Mouse (Mus musculus) embryonic facial prominence, embryonic 11.5 days (tissue): ENCODE results near the gene Cd200r3. TPM values are rescaled to one million over a fixed set of nuclear protein-coding genes. Genes with fewer than 3 reads are reported as not detected.

Source experiments
- ATAC-seq: fragments of 200-750 bp; cut with Nextera tagmentation; replicated peaks from 2 replicates; pipeline ENCODE4 v1.8.0; 2017; ENCODE audit warnings: low read depth; ENCODE audit not compliant: insufficient number of reproducible peaks, low FRiP score, low TSS enrichment
- DNase-seq: peaks from one replicate; pipeline ENCODE4 v3.0.0-alpha.2; 2015; ENCODE audit warnings: low spot score
- H3K27ac ChIP-seq: fragments of 300-500 bp; sonication (generic); replicated peaks from 2 replicates; pipeline ENCODE4 v1.5.1; 2014; ENCODE audit warnings: mild to moderate bottlenecking, low read depth, low read length, control low read depth
- H3K27me3 ChIP-seq: fragments of 300-500 bp; sonication (generic); 2 replicates; pipeline ENCODE4 v1.6.1; 2014; ENCODE audit warnings: mild to moderate bottlenecking, low read length, moderate library complexity, mixed read lengths; ENCODE audit not compliant: control insufficient read depth, insufficient read depth
- H3K36me3 ChIP-seq: fragments of 300-500 bp; sonication (generic); replicated peaks from 2 replicates; pipeline ENCODE4 v1.6.1; 2014; ENCODE audit warnings: low read depth, mild to moderate bottlenecking, low read length, moderate library complexity, mixed read lengths; ENCODE audit not compliant: control insufficient read depth, insufficient read depth
- H3K4me1 ChIP-seq: fragments of 300-500 bp; sonication (generic); 2 replicates; pipeline ENCODE4 v1.6.1; 2014; ENCODE audit warnings: low read length, mixed read lengths; ENCODE audit not compliant: control insufficient read depth, insufficient read depth
- H3K4me2 ChIP-seq: fragments of 300-500 bp; sonication (generic); 2 replicates; pipeline ENCODE4 v1.6.1; 2014; ENCODE audit warnings: low read depth, mild to moderate bottlenecking, control low read depth, low read length, moderate library complexity
- H3K4me3 ChIP-seq: fragments of 300-500 bp; sonication (generic); 2 replicates; pipeline ENCODE4 v1.5.1; 2014; ENCODE audit warnings: low read depth, low read length, control low read depth
- H3K9ac ChIP-seq: fragments of 300-500 bp; sonication (generic); replicated peaks from 2 replicates; pipeline ENCODE4 v1.6.1; 2014; ENCODE audit warnings: mild to moderate bottlenecking, control low read depth, low read length
- H3K9me3 ChIP-seq: fragments of 300-500 bp; sonication (generic); replicated peaks from 2 replicates; pipeline ENCODE4 v1.6.1; 2016; ENCODE audit warnings: mild to moderate bottlenecking, low read length, inconsistent platforms, mixed read lengths; ENCODE audit not compliant: control insufficient read depth
- WGBS: fragments of 180-500 bp; shearing (Covaris S2); extraction: QIAGEN DNeasy Blood & Tissue Kit; methylation state at CpG from one replicate; pipeline ENCODE4 v1.1.7; 2014; 5-methylcytosine and 5-hydroxymethylcytosine counted together
- polyA plus RNA-seq: library from polyadenylated mRNA; unstranded; fragments of >200 nt; fragmentation: Nextera tagmentation; extraction: Ambion mirVana; gene quantifications from 2 replicates; pipeline ENCODE4 v1.2.1, GENCODE M21; 2014

Cd200r3 gene
- polyA plus RNA-seq, 1 experiment from 2014 or later, result not detected

DNA sequence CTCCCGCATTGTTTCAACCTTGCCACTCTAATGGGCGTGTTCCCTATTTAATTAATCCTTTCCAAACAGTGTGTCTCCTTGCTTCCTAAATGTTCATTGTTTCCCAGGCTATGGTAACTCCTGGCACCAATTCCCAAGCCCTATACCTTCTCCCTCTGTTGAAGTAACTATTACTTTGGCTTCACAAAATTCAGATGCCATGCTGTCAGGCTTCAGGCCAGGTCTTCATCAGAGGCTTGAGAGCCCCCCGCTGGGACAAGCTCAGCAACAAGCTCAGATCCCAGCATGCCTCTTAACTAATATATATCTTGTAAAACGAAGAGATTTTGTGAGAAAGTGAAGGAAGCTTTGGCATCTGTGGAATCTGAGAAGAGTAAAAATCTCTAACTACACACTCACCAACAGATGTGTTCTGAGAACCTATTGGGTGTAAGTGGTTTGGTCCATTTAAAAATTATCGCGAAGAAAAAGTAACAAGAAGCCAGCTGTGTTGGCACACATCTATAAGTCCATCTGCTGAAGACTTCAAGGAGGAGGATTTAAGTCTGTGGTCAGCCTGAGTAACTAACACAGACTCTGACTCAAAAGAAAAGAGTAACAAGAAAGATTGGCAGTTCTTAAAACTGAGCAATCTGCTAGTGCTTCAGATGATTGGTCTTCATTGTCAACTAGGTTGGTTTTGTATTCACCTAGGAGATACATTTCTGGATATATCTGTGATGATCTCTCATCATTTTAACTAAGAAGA is 50.9 kb downstream of the Cd200r3 start:
- Histone ChIP-seq H3K27me3 (no peaks in the 10 kb centered on the region), H3K9me3 (no peaks in the 10 kb centered on the region), H3K9ac (no peak overlapping the region), H3K4me2 (no peak overlapping the region), H3K4me3 (no peak overlapping the region), H3K4me1 (no peaks in the 10 kb centered on the region), H3K27ac (no peak overlapping the region), H3K36me3 (no peaks in the 10 kb centered on the region)
- ATAC-seq (no peak), DNase-seq (no peak)
- WGBS, result 77% methylated on average over 6 of the region's 6 CpGs

DNA sequence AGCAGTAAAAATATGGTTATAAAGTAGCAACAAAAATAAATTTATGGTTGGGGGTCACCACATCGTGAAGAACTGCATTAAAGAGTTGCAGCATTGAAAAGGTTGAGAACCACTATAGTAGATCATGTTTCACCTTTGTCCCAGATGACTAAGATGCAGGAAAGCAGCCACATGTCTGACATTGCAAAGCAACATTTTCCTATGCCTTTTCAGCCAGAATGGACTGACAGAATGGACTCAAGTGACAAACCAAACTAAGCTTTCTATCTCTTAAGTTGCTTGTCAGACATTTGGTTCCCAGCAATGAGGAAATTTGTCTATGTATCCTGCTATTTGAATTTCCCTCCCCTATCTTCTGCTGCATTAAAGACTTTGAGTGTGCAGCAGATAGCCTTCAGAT is 51.6 kb downstream of the Cd200r3 start:
- Histone ChIP-seq H3K36me3 (no peaks in the 10 kb centered on the region), H3K9ac (no peak overlapping the region), H3K4me3 (no peak overlapping the region), H3K27ac (no peak overlapping the region), H3K27me3 (no peaks in the 10 kb centered on the region), H3K4me2 (no peak overlapping the region), H3K9me3 (no peaks in the 10 kb centered on the region), H3K4me1 (no peaks in the 10 kb centered on the region)
- WGBS, result 64% methylated on average over 1 of the region's 1 CpGs
- ATAC-seq, result no peak
- no peak for DNase-seq

DNA sequence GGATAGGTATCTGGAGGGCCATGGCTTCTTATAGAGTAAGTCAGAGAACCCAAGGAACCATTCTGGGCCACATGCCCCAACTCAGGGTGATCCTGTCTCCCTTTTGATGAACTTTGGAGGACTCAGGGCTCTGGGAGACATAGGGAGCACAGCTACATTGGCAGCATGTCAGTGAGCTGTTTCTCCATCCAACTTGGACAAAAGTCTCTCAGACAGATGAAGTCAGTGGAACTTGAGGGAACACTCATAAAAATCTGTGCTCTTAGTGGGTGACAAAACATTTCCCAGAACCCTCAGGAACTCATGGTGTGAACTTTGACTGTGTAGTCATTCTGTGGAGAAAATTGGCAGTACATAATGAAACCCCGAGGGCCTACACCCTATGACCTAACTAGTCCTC is 53.2 kb downstream of the Cd200r3 start:
- Histone ChIP-seq H3K4me2 (no peak overlapping the region), H3K36me3 (no peaks in the 10 kb centered on the region), H3K4me3 (no peak overlapping the region), H3K9ac (no peak overlapping the region), H3K4me1 (no peaks in the 10 kb centered on the region), H3K9me3 (no peaks in the 10 kb centered on the region), H3K27me3 (no peaks in the 10 kb centered on the region), H3K27ac (no peak overlapping the region)
- WGBS, result 84% methylated on average over 1 of the region's 1 CpGs
- ATAC-seq, result no peak
- no peak for DNase-seq

DNA sequence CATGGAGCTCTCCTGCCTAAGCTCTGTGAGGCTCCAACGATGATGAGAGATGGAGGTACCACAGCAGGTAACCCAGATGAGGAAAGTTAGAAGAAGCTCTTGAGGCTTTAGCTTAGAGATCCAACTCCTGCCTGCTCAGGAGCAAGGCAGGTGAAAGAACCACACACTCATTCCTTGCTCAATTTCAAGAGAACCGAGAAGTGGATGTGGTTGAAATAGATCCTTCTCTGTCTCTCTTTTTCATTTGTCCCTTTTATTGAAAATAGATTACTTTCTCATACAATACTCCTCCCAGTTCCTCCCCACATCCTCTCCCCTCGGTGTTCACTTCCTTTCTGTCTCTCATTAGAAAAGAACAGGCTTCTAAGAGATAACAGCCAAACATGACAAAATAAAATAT is 56.1 kb downstream of the Cd200r3 start:
- WGBS, result 68% methylated on average over 3 of the region's 3 CpGs
- Histone ChIP-seq H3K4me3 (no peak overlapping the region), H3K36me3 (no peaks in the 10 kb centered on the region), H3K9ac (no peak overlapping the region), H3K27ac (no peak overlapping the region), H3K9me3 (no peaks in the 10 kb centered on the region), H3K4me1 (no peaks in the 10 kb centered on the region), H3K27me3 (no peaks in the 10 kb centered on the region), H3K4me2 (no peak overlapping the region)
- DNase-seq (no peak), ATAC-seq (no peak)

DNA sequence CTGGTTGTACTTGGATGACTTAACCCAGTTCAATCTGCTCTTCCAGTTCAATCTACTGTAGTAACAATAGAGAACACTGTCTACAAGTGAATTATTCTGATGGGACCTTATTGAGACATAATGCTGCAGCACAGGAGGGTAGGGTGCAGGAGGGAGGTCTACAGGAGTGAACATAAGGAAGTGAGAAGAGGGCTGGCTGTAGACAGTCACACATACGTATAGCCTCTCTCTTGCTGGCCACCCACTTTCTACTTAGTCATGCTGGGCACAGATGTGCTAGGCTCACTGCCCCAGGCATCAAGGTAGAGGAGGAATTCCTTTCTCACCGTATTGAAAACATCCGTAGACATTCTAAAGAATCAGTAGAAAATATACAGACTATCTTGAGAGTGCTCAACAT is 61.0 kb downstream of the Cd200r3 start:
- H3K9me3 ChIP-seq, result no peaks in the 10 kb centered on the region
- H3K27me3 ChIP-seq, result no peaks in the 10 kb centered on the region
- H3K4me3 ChIP-seq, result no peak overlapping the region
- H3K4me1 ChIP-seq, result no peaks in the 10 kb centered on the region
- H3K9ac ChIP-seq, result no peak overlapping the region
- ATAC-seq (no peak), DNase-seq (no peak)
- no peak overlapping the region for H3K27ac ChIP-seq
- no peak overlapping the region for H3K4me2 ChIP-seq
- no peaks in the 10 kb centered on the region for H3K36me3 ChIP-seq
- WGBS, result 65% methylated on average over 3 of the region's 3 CpGs

DNA sequence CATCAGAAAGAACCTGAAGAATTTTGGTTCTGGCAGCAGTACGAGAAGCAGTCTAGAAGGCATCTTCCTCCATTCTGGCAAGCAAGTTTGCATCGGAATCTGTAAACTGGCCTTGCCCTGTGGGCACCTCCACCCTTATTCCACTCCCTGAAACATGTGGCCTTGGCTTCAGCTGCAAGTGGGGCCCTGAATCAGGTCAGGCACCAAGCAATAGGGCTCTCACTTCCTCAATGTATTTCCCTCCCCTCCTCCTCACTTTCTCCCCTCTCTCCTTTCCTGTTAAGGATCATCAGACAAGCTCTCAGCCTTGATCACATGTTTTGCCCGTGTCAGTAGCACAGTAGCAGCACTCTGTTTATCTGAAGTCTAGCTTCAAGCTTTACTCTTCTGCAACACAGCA is 61.8 kb downstream of the Cd200r3 start:
- DNase-seq (no peak), ATAC-seq (no peak)
- Histone ChIP-seq H3K27me3 (no peaks in the 10 kb centered on the region), H3K4me3 (no peak overlapping the region), H3K4me1 (no peaks in the 10 kb centered on the region), H3K27ac (no peak overlapping the region), H3K36me3 (no peaks in the 10 kb centered on the region), H3K9ac (no peak overlapping the region), H3K4me2 (no peak overlapping the region), H3K9me3 (no peaks in the 10 kb centered on the region)
- WGBS, result 71% methylated on average over 3 of the region's 3 CpGs

DNA sequence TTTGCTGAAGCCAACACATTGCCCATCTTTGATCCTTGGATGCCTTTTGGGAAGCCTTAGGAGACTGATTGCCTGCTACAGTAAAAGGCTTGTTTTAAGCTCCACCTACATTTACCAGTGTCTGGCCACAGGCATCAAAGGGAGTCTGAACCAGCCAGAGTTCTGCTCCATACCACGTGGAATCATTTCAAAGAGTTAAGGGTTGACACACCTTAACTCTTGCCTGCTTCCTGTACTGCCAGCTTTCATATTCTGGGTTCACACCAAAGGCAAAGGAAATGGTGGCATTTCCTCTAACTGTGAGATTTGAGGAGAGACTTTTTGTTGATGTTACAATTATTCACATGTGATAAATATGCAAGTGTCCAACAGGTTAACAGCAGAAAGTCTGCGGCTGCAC is 63.5 kb downstream of the Cd200r3 start:
- Histone ChIP-seq H3K4me3 (no peak overlapping the region), H3K36me3 (no peaks in the 10 kb centered on the region), H3K4me2 (no peak overlapping the region), H3K27ac (no peak overlapping the region), H3K4me1 (no peaks in the 10 kb centered on the region), H3K9ac (no peak overlapping the region), H3K9me3 (no peaks in the 10 kb centered on the region), H3K27me3 (no peaks in the 10 kb centered on the region)
- 66% methylated on average over 2 of the region's 2 CpGs for WGBS
- ATAC-seq, result no peak
- no peak for DNase-seq

DNA sequence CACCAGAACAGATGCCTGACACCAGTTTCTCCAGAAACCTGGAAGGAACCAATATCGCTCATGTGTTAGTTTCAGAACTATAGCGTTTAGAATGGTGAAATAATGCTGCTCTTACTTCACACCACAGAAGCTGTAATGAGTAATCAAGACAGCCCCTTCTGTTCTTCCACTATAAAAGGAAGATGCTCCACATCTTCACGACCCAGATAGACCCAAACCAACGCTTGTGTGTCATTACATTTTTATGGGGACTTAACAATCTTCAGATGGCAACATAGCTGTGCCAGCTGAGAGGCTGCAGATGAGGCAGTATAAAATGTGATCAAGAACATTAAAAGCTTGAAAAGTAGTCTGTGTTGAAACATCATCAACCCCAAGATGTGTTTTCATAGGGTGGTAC is 64.3 kb downstream of the Cd200r3 start:
- DNase-seq (no peak), ATAC-seq (no peak)
- Histone ChIP-seq H3K4me2 (no peak overlapping the region), H3K4me1 (no peaks in the 10 kb centered on the region), H3K36me3 (no peaks in the 10 kb centered on the region), H3K9ac (no peak overlapping the region), H3K4me3 (no peak overlapping the region), H3K27ac (no peak overlapping the region), H3K27me3 (no peaks in the 10 kb centered on the region), H3K9me3 (no peaks in the 10 kb centered on the region)
- WGBS, result 86% methylated on average over 4 of the region's 4 CpGs
